Comparison of ENCODE assay signal across 9 mouse cellular contexts in the genomic region with DNA sequence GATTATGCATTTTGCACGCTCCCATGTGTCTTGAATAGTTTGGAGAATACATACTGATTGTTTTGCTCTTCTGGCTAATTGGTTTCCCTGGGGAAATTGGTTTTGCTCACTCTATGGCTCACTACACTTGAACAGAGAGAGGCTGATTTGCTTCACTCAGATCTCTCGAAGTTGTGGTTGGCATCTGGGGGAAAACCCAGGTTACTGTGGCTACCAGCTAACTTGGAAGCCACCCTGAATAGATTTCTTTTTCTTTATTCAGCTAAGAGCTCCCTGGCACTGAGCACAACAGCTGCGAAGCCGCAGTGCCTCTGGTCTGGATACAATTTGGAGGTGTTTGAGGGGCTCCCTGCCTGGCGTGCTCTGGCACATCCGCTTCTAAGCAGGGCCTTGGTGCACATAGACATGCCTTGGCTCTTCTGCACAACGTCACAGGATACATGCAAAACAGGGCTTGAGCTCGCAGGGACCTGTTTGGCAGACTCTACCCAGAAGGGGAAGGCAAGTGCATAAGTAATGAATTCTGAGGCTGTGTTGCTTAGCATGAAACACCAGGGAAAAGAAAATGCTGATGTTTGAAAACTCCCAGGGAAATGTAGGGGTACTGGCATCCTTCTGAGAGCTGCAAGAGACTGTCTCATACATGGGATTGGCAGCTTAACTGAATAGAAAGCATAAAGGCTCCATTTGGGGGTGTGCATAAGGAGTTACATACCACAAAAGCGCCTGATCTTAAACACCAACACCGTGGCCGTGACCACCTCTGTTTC. TPM values are rescaled to one million over a fixed set of nuclear protein-coding genes. Genes with fewer than 3 reads are reported as not detected.
A peak's percentile ranks its signal among the peaks of the same experiment; 100 is the strongest.
DNase-seq lines count a peak whose midpoint lies in the region; ATAC-seq and TF ChIP-seq lines count a peak whose summit lies in the region.
"Had no signal": no experiment of that assay in that cellular context is flagged by ENCODE, and none has a peak within 500 bp of the region (broad histone marks: within the 10 kb centered on the region; RNA-seq: fewer than 3 reads in every experiment).

No protein-coding gene starts in this region.

- 22% methylated on average over 11 of the region's 11 CpGs for WGBS in forebrain, embryonic 13.5 days
- WGBS in intestine, embryonic 15.5 days = 74% methylated on average over 11 of the region's 11 CpGs

- no peaks in the 10 kb centered on the region for H3K27me3 ChIP-seq in forebrain, embryonic 13.5 days
- no peaks in the 10 kb centered on the region for H3K27me3 ChIP-seq in intestine, embryonic 15.5 days (replicated peaks)

- H3K36me3 ChIP-seq in forebrain, embryonic 13.5 days (ENCODE audit: poor library complexity, severe bottlenecking) = no peaks in the 10 kb centered on the region
- H3K36me3 ChIP-seq in intestine, embryonic 15.5 days = no peaks in the 10 kb centered on the region

- no peaks in the 10 kb centered on the region for H3K4me1 ChIP-seq in cortical plate, adult 2 months (ENCODE audit: control insufficient read depth, insufficient read depth, low read length)
- H3K4me1 ChIP-seq in forebrain, embryonic 13.5 days = peaks cover 29% of the 10 kb centered on the region
- no peaks in the 10 kb centered on the region for H3K4me1 ChIP-seq in intestine, embryonic 15.5 days (replicated peaks)

- no peaks in the 10 kb centered on the region for H3K9me3 ChIP-seq in forebrain, embryonic 13.5 days (replicated peaks)
- H3K9me3 ChIP-seq in intestine, embryonic 15.5 days = no peaks in the 10 kb centered on the region

- peak; percentile 24 to 51 for DNase-seq in layer of hippocampus, postnatal 36 days
- no peak for DNase-seq in lung, postnatal 14 days
- DNase-seq in thymus, postnatal 36 days = no peak
- DNase-seq: heart, adult 11 months had no signal

- TF ChIP-seq POLR2A in cortical plate, adult 2 months (IDR thresholded peaks at IDR 0.05; ENCODE audit: extremely low read depth, insufficient read depth, low read length) = no peak

- H3K27ac ChIP-seq in cortical plate, adult 2 months (ENCODE audit: insufficient read depth, low read length) = peak overlapping the region; percentile 21; the same call in 1 of the 2 replicates
- peak overlapping the region; percentile 88 for H3K27ac ChIP-seq in forebrain, embryonic 13.5 days
- no peak overlapping the region for H3K27ac ChIP-seq in intestine, embryonic 15.5 days

- ATAC-seq in forebrain, embryonic 13.5 days = peak; percentile 95
- peak; percentile 36; the same call in 1 of the 2 replicates for ATAC-seq in neutrophil, adult 5-6 weeks (ENCODE audit: extremely low read depth, insufficient number of reproducible peaks, low FRiP score, poor library complexity, severe bottlenecking)
- no peak for ATAC-seq in intestine, embryonic 15.5 days

- peak overlapping the region; percentile 29 for H3K4me2 ChIP-seq in forebrain, embryonic 13.5 days
- H3K4me2 ChIP-seq in intestine, embryonic 15.5 days (replicated peaks) = no peak overlapping the region

- no peak for TF ChIP-seq CTCF in cortical plate, adult 2 months (IDR thresholded peaks at IDR 0.05; ENCODE audit: extremely low read depth, insufficient read depth, low read length)

- H3K9ac ChIP-seq in forebrain, embryonic 13.5 days = no peak overlapping the region
- H3K9ac ChIP-seq in intestine, embryonic 15.5 days = no peak overlapping the region

- no peak overlapping the region for H3K4me3 ChIP-seq in cortical plate, adult 2 months (ENCODE audit: insufficient read depth, low read length)
- H3K4me3 ChIP-seq in forebrain, embryonic 13.5 days = no peak overlapping the region
- no peak overlapping the region for H3K4me3 ChIP-seq in intestine, embryonic 15.5 days (replicated peaks)

RNA-seq across cellular contexts. Expression of a gene that starts 30.1 kb away (rescaled TPM):
- 0.13 and 0.21 TPM in 2 replicates for polyA plus RNA-seq in cortical plate, adult 2 months (2012; rRNA removed)
- 2.5 TPM in 2 replicates for polyA plus RNA-seq in forebrain, embryonic 13.5 days (2015; fragmentation: Nextera tagmentation; extraction: Ambion mirVana)
- total RNA-seq in layer of hippocampus, postnatal 36 days (2021) = under 1 TPM; 0.35 TPM
- total RNA-seq in neutrophil, adult 5-6 weeks (2017) = 0.12 TPM in 1 of 2 replicates, not detected in the other
- polyA plus RNA-seq in intestine, embryonic 15.5 days (2015; fragmentation: Nextera tagmentation; extraction: Ambion mirVana) = 0.05 and 0.10 TPM in 2 replicates
- total RNA-seq: liver, adult 2 months had no signal
- polyA plus RNA-seq: liver, adult 2 months had no signal

Comparison
In these comparisons a context has a peak if more than half of its experiments do, and no peak if none do; other contexts are left out.
1. DNase-seq: peak in layer of hippocampus, postnatal 36 days (2 of 2); none in lung, postnatal 14 days (single experiment) and thymus, postnatal 36 days (0 of 2).